Mouse (Mus musculus) lung, adult 2 months (tissue): ENCODE measurements around the gene Lonrf2.

Source experiments
- CTCF ChIP-seq: fragments of 200-500 bp; IDR thresholded peaks from 2 replicates; pipeline ENCODE4 v1.5.1; 2011; ENCODE audit warnings: mild to moderate bottlenecking, low read length, control low read depth; ENCODE audit not compliant: insufficient read depth
- POLR2A ChIP-seq: fragments of 200-500 bp; IDR thresholded peaks from 2 replicates; pipeline ENCODE4 v1.6.1; 2011; ENCODE audit warnings: low read depth, mild to moderate bottlenecking, control low read depth, low read length, borderline replicate concordance; ENCODE audit errors: extremely low read depth

DNA sequence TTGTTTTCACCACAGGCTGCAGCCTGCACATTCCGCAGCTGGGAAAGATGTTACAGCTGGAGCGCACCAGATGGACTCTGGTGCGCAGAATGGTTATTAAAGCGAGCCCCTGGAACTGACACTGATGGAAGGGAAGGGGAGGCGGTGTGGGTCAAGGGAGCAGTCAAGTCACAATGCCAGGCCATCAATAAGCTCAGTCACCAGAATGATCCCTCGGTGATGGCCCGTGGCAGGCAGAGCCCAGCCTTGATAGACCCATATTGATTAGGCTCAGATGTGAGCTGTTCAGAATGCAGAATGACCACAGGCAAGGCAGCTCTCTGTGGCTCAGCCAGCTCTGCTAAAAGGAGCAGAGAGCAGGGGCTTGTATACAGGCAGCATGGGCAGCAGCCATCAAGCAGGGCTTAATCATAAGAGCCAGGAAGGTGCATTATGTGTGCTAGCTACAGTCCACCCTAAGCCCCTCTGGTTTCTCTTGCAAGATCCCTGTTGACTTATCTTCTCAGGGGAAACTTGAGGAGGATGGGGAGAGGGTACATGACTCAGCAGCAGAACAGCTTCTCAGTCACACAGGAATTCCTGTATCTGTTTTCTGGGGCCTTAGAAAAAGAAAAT is 46.4 kb downstream of the Lonrf2 start:
- no peak for TF ChIP-seq CTCF
- TF ChIP-seq POLR2A = no peak
